Mouse (Mus musculus) embryo, embryonic 10 days (tissue): ENCODE results near the gene Paf1.
A peak's percentile ranks its signal among the peaks of the same experiment; 100 is the strongest.

Experiments used
- DNase-seq: peaks from one replicate; pipeline ENCODE4 v3.0.0-alpha.2; 2015; ENCODE audit warnings: low spot score

The Paf1 gene

DNA sequence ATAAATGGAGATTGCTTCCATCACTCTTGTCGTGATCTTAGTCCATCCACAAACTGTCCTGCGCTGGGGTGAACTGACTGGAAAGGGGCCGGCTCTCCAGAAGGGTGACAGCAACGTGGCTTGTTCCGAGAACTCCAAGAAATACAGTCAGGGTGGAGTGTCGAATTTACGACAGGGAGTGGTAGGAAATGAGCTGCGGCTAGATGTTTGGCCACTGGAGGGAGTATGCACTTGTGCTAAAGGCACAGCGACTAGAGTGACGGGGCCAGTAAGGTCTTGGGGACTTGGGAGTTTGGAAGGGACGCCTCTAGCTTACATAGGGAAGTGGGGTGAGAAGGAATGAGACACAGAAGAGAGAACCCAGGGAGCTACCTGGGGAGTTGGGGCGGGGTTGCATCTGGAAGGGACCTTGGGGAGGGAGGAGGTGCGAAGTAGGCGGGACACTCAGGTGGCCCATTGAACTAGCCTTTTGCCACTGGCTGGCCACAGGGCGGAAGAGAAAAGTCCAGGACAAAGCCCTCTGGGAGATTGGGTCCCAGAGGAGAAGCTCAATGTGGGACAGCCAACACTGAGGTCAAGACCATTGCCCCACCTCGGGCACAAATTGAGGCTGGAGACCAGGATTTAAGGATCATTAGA, 44.3 kb downstream of the Paf1 start, which contains the start of gene Gmfg:
Gene Gmfg, plus strand, starts transcription at position 516 of the 639 bp plus-strand sequence.
- DNase-seq: peak; percentile 92

DNA sequence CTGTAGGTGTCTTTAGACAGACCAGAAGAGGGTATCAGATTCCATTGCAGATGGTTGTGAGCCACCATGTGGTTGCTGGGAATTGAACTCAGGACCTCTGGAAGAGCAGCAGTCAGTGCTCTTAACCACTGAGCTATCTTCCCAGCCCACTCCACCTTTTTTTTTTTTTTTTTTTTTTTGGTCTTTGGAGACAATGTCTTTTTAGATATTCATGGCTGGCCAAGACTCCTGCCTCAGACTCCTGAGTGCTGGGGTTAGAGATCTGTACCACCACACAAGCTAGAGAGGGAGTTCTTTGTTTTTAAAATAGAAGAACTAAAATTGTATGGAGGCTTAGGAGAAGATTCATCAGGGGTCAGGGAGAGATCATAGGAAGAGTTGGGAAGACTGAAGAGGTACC, 45.2 kb downstream of the Paf1 start:
- DNase-seq: no peak

DNA sequence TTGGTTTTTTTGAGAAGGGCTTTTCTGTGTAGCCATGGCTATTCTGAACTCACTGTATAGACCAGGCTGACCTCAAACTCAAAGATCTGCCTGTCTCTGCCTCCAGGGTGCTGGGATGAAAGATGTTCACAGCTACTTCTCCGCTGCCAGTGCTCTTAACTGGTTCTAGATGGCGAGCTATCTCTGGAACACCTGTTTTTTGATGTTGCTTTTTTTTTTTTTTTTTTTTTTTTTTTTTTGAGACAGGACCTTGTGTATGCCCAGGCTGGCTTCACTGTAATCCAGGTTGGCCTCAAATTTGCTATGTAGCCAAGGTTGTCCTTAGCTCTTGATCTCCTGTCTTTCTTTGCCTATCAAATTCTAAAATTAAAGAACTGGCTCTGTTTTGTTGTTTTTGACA, 46.0 kb downstream of the Paf1 start:
- DNase-seq: no peak

DNA sequence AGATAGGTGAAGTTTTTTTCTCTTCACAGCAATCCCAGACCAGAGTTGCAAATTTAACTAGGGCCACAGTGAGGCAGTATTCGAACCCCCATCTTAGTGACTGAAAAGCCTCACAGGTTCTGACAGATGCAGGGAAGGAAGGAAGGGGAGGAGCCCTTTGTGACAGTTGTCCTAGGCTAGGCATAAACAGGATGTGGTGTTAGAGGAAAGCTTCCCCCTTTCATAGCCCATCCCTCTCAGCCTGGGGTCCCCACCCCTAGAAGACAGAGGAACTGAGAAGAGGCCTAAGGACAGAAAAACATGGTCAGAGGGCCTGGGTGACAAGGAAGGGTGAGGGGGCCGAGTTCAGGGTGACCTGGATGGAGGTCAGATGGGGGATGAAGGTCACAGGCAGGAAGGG, 48.0 kb downstream of the Paf1 start:
- no peak for DNase-seq

DNA sequence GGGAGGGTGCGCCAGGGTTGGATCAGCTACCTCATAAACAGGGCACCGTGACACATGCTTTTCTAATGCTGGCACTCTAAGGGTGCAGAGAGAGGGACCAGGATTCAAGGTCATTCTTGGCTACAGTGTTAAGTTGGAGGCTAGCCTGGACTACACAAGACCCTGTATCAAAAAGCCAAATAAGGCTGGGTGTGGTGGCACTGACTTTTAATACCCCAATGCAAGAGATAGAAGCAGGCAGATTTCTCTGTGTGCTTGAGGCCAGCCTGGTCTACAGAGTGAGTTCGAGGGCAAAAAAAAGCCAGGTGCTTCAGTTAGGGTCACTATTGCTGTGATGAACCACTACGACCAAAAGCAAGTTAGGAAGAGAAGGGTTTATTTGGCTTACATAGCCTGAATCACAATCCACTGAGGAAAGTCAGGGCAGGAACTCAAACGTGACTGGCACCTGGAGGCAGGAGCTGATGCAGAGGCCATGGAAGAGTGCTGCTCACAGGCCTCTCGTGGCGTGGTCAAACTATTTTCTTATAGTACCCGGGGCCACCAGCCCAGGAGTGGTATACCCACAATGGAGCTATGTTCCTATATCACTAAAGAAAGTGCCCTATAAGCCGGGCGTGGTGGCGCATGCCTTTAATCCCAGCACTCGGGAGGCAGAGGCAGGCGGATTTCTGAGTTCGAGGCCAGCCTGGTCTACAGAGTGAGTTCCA, 49.2 kb downstream of the Paf1 start:
- DNase-seq: no peak

DNA sequence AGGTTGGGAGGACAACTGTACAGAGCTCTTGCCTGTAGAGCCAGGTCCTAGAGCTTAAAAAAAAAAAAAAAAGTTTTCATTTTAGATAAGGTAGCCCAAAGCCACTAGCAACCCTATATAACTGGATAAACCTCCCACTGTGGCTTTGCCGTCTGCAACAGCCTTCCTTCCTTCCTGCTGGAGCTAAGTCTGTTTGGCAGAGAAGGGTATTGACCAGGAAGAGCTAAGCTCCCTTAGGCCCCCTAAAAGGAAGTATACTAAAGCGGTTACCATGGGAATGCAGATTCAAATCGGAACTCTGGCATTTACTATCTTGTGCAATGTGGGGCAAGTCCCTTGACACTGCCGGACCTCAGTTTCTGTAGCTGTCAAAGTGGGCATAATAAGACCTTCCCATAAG, 49.9 kb downstream of the Paf1 start:
- DNase-seq: no peak

DNA sequence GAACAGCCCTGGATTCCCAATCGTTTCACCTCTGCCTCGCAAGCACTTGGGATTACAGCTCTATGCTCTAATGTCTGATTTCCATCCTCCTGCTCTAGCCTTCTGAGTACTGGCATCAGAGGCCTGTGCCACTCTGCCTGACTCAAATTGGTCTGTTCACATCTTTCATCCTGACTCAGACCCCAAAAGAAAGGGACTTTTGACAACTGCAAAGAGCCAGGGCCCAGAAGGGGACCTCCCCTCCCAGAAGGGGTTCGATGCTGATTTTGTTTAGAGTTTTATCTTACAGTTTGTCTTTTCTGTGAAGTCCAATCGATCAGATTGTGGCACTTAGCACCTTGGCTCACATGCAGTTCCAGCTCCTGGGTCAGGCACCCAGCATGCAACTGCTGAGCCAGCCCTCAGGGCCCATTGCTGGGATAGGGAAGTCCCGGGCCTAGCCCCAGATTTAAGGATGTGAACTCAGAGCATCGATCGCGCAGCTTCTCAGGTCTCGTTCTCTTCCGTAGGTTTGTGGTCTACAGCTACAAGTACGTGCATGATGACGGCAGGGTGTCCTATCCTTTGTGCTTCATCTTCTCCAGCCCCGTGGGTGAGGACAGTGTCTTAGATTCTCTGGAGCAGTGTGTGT, 51.7 kb downstream of the Paf1 start:
- no peak for DNase-seq

DNA sequence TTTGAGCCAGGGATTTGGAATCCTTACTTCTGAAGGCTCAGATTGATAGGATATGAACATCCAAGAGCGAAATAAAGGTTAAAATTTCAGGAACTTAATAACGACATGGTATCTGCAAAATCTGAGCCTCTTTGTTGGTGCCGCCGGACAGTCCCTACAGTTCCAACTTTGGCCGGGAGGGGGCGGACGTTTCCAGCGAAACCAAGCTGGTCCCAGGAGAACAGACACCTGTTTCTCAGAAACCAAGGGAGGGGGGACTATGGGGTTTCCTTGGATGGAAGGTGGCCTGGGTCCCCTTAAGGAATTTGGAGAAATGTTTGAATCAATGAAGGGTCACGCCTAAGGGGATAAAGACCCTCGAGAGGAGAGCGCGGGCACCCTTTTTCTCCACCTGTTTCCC, 53.7 kb downstream of the Paf1 start:
- DNase-seq: peak; percentile 55

DNA sequence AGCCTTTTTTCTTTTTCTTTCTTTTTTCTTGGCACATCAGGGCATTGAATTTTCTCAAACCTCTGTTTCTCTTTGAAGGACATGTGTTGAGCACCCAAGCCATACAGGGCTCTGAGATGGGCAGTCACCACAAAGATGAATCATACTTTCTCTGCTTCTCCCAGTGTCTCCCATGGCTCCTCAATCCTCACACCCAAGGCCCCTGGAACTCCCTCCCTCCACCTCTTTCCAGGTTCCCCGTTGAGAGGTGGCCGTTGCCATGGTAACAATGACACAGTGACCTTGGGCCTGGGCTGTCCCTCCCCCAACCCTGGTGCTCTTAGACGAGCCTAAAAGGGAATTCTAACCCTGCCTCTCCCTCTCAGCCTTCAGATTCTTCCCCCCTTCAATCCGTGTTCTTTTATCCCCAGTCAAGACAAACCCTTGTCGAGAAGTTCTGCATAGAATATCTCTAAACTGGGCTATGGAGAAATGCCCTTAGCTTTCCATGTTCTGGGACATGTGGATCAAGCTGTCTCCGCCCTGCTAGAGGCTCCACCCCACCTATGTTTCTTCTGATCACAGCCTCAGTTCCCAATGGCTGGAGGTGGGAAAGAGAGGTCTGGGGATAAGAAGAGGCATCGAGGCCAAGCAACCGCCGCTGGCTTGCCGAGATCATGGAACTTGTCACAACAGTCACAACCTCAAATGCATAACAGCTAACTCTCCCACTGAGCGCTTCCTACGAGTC, 54.5 kb downstream of the Paf1 start:
- DNase-seq: peak; percentile 59

DNA sequence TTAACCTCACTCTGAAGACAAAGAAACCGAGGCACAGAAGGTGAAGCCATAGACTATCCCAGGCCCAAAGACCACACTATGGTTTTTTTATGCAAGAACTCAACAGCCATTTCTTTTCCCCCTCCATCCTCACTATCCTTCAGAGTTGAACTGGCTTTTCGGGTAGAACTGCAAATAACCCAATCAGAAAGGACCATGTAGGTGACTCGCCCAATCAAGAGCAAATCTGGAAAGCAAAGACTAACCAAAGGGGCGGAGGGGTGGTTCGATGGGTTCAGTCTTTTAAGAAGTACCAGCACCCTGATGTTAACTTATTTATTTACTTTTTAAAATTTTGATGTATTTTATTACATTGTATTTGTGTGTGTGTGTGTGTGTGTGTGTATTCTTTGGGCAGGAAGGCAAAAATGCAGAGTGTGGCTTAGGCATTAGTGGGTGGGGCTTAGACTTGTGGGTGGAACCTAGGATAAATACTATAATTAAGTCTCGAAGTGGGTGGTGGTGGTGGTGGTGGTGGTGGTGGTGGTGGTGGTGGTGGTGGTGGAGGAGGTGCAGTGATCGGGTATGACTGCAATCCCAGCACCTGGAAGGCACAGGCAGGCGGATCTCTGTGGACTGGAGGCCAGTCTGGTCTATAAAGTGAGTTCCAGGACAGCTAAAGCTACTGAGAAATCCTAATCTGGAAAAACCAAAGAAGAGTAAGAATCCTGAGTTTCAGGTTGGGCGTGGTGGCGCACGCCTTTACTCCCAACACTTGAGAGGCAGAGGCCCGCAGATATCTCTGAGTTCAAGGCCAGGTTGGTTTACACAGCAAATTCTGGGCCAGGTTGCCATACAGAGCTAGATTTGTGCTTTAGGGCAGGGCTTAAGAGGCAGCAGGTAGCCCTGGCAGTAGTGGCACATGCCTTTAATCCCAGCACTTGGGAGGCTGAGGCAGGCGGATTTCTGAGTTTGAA, 55.4 kb downstream of the Paf1 start:
- DNase-seq: no peak
